Mouse (Mus musculus): ENCODE measurements at regions not wholly inside any gene's neighbourhood (a gene's known extent, or its start where the extent isn't known, plus 50 kb on each side); places are given as distances from the start of the nearest gene placed in this dataset.

GRCm38 (mm10) chr15:24877711-24878598 is 535.6 kb downstream of the Basp1 start:
- no peak overlapping the region for H3K4me2 ChIP-seq

GRCm38 (mm10) chr15:24876157-24876731 is 537.3 kb downstream of the Basp1 start:
- WGBS = 59% methylated on average over 5 of the region's 5 CpGs
- no peaks in the 10 kb centered on the region for H3K27me3 ChIP-seq

More at GRCm38 (mm10) chr15:24877711-24878598, 535.6 kb downstream of the Basp1 start:
- ATAC-seq (ENCODE audit: low FRiP score) = peak; percentile 85
- 37% methylated on average over 6 of the region's 6 CpGs for WGBS
- H3K9me3 ChIP-seq = no peaks in the 10 kb centered on the region
- H3K27me3 ChIP-seq = no peaks in the 10 kb centered on the region
- no peak overlapping the region for H3K4me3 ChIP-seq
- no peak overlapping the region for H3K9ac ChIP-seq
- no peaks in the 10 kb centered on the region for H3K36me3 ChIP-seq
- H3K4me1 ChIP-seq (replicated peaks) = peaks cover 16% of the 10 kb centered on the region
- H3K27ac ChIP-seq = peak overlapping the region; percentile 86

DNA sequence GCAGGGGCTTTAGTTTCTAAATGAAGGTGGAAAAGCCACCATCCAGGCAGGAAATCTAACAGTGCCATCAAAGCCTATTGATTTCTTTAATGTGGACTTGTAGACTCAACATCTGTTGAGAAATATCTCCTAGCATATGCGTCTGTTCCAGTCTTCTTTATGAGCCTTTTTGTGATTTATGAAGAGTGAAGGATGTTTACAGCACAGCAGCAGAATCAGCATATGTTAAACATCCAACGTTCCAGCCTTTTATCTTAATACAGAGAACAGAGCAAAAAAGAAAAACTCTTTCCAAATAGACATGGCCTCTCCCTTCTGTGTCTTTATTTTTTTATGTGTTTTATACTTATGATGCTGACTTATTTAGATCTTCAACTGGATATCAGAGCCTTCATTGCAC is 573.3 kb downstream of the Basp1 start:
- Histone ChIP-seq H3K4me1 (replicated peaks) (no peaks in the 10 kb centered on the region), H3K4me3 (no peak overlapping the region), H3K27me3 (no peaks in the 10 kb centered on the region), H3K36me3 (no peaks in the 10 kb centered on the region), H3K27ac (no peak overlapping the region), H3K9me3 (no peaks in the 10 kb centered on the region), H3K4me2 (no peak overlapping the region), H3K9ac (no peak overlapping the region)
- 80% methylated on average over 2 of the region's 2 CpGs for WGBS
- no peak for ATAC-seq (ENCODE audit: low FRiP score)

More at GRCm38 (mm10) chr15:24876157-24876731, 537.3 kb downstream of the Basp1 start:
- Histone ChIP-seq H3K36me3 (no peaks in the 10 kb centered on the region), H3K4me2 (no peak overlapping the region), H3K9ac (no peak overlapping the region), H3K4me1 (replicated peaks) (peaks cover 16% of the 10 kb centered on the region), H3K9me3 (no peaks in the 10 kb centered on the region), H3K4me3 (no peak overlapping the region), H3K27ac (peak overlapping the region; percentile 60)
- ATAC-seq (ENCODE audit: low FRiP score) = peak; percentile 55

DNA sequence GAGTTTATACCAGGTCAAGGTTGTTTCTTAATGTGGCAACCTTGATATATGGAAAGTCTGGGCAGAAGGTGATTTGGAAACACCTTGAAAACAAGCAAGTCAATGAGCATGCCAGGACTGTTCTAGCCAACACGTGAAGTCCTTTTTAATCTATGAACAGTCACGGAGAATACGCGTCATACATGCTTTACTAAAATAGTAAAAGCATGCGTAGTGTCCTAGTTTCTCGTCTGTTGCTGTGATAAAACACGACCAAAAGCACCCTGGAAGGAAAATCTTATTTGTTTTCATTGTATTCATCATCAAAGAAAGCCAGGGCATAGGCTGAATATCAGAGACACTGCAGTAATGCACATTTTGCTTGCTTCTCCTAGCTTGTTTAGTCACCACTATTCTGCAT is 575.2 kb downstream of the Basp1 start:
- H3K27ac ChIP-seq = no peak overlapping the region
- H3K9ac ChIP-seq = no peak overlapping the region
- H3K4me1 ChIP-seq (replicated peaks) = no peaks in the 10 kb centered on the region
- no peaks in the 10 kb centered on the region for H3K36me3 ChIP-seq
- no peak for ATAC-seq (ENCODE audit: low FRiP score)
- no peak overlapping the region for H3K4me3 ChIP-seq
- no peaks in the 10 kb centered on the region for H3K27me3 ChIP-seq
- no peaks in the 10 kb centered on the region for H3K9me3 ChIP-seq
- WGBS = 93% methylated on average over 7 of the region's 7 CpGs
- no peak overlapping the region for H3K4me2 ChIP-seq

DNA sequence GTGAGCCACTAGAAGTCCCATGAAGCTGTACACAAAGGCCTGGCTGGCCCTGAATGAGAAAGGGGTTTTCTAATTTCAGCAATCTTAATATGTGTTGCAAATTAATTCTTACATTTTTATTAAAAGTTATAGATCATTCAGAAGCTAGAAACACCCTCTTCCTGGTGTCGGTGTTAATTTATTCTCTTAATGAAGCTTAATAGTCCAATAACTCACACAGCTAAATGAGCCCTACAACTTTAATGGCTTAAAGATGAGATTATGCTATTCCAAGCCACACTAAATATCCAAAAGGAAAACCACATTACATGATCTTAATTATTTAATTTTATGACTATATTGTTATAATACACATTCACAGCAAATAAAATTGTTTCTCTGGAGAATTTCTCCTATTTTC is 585.7 kb downstream of the Basp1 start:
- Histone ChIP-seq H3K9ac (no peak overlapping the region), H3K4me3 (no peak overlapping the region), H3K9me3 (no peaks in the 10 kb centered on the region), H3K27ac (no peak overlapping the region), H3K4me1 (replicated peaks) (no peaks in the 10 kb centered on the region), H3K36me3 (no peaks in the 10 kb centered on the region), H3K27me3 (no peaks in the 10 kb centered on the region), H3K4me2 (no peak overlapping the region)
- WGBS = 69% methylated on average over 1 of the region's 1 CpGs
- ATAC-seq (ENCODE audit: low FRiP score) = peak; percentile 17; the same call in 1 of the 2 replicates

GRCm38 (mm10) chr15:24827259-24827658 is 586.3 kb downstream of the Basp1 start:
- Histone ChIP-seq H3K36me3 (no peaks in the 10 kb centered on the region), H3K4me3 (no peak overlapping the region), H3K9ac (no peak overlapping the region), H3K4me2 (no peak overlapping the region), H3K9me3 (no peaks in the 10 kb centered on the region), H3K27ac (no peak overlapping the region), H3K4me1 (replicated peaks) (no peaks in the 10 kb centered on the region), H3K27me3 (no peaks in the 10 kb centered on the region)
- ATAC-seq (ENCODE audit: low FRiP score) = no peak

- ATAC-seq (ENCODE audit: low FRiP score) = no peak
- 73% methylated on average over 1 of the region's 1 CpGs for WGBS
- Histone ChIP-seq H3K27me3 (no peaks in the 10 kb centered on the region), H3K9ac (no peak overlapping the region), H3K27ac (no peak overlapping the region), H3K4me1 (replicated peaks) (no peaks in the 10 kb centered on the region), H3K36me3 (no peaks in the 10 kb centered on the region), H3K4me2 (no peak overlapping the region), H3K9me3 (no peaks in the 10 kb centered on the region), H3K4me3 (no peak overlapping the region)
Measured at GRCm38 (mm10) chr15:24796836-24797235, 616.7 kb downstream of the Basp1 start.

DNA sequence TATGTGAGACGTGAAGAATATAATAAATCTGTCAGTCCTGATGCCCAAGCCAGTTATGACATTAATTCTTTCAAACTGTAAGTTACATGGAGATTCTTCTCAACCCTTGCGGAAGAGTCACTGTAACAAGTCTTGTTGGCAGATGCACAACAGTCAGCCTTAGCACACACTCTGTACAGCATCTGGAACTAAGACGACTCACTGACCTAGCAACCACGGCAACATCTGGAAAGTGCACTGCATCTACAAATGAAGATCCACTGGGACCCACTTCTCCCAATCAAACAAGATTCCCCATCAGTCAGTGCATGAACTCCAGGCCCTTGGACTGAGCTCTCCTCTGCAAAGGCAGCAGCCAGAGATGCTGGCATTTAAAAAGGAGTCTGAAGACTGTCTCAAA is 620.2 kb downstream of the Basp1 start:
- H3K4me3 ChIP-seq = no peak overlapping the region
- WGBS = 84% methylated on average over 4 of the region's 4 CpGs
- no peak overlapping the region for H3K4me2 ChIP-seq
- no peaks in the 10 kb centered on the region for H3K9me3 ChIP-seq
- no peaks in the 10 kb centered on the region for H3K4me1 ChIP-seq (replicated peaks)
- ATAC-seq (ENCODE audit: low FRiP score) = no peak
- no peaks in the 10 kb centered on the region for H3K36me3 ChIP-seq
- no peak overlapping the region for H3K27ac ChIP-seq
- no peaks in the 10 kb centered on the region for H3K27me3 ChIP-seq
- no peak overlapping the region for H3K9ac ChIP-seq

DNA sequence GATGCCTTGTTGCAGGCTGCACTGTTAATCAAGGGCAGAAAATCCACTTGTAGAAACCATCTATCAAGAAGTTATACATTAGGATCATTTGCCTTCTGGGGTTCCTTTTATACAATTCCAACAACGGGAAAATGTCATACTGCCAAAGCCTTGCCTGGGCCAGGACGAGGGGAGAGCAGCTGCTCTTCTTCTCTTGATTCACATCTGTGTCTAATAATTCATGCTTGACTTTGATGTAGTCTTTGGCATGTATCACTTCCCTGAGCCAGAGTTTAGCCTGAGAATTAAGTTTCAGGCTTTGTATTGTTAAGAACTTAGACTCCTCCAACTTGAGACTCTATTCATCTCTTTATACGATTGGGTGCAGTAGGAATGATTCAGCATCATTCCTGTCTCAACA is 627.2 kb downstream of the Basp1 start:
- no peaks in the 10 kb centered on the region for H3K36me3 ChIP-seq
- H3K4me2 ChIP-seq = no peak overlapping the region
- whole genome bisulfite sequencing = 70% methylated on average over 3 of the region's 3 CpGs
- no peaks in the 10 kb centered on the region for H3K9me3 ChIP-seq
- H3K4me1 ChIP-seq (replicated peaks) = no peaks in the 10 kb centered on the region
- no peak overlapping the region for H3K4me3 ChIP-seq
- no peak for ATAC-seq (ENCODE audit: low FRiP score)
- H3K27ac ChIP-seq = no peak overlapping the region
- no peaks in the 10 kb centered on the region for H3K27me3 ChIP-seq
- no peak overlapping the region for H3K9ac ChIP-seq

DNA sequence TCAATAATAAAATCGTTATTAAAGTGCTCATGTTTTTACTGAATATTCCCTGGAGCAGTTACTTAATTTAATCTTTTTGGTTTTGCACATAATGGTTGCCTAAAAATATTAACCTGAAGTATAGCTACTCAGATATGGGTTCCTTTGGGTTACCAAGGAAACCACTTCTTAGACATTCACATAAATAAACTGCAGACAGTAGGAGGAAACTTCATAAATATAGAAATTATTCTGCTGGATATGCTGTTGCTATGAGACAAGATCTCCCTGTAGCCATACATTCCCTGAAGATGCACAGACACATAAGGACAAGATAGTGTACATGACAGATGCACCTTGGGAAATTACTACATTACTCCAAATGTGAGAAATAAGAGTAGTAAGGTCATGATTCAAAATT is 635.3 kb downstream of the Basp1 start:
- Histone ChIP-seq H3K27ac (no peak overlapping the region), H3K9ac (no peak overlapping the region), H3K4me1 (replicated peaks) (no peaks in the 10 kb centered on the region), H3K27me3 (no peaks in the 10 kb centered on the region), H3K36me3 (no peaks in the 10 kb centered on the region), H3K4me3 (no peak overlapping the region), H3K4me2 (no peak overlapping the region), H3K9me3 (no peaks in the 10 kb centered on the region)
- no peak for ATAC-seq (ENCODE audit: low FRiP score)
- WGBS = 76% methylated on average over 1 of the region's 1 CpGs

- H3K4me1 ChIP-seq (replicated peaks) = no peaks in the 10 kb centered on the region
- ATAC-seq (ENCODE audit: low FRiP score) = no peak
- H3K4me3 ChIP-seq = no peak overlapping the region
- 8% methylated on average over 2 of the region's 2 CpGs for WGBS
- H3K9ac ChIP-seq = no peak overlapping the region
- H3K36me3 ChIP-seq = no peaks in the 10 kb centered on the region
- no peak overlapping the region for H3K27ac ChIP-seq
- H3K9me3 ChIP-seq = no peaks in the 10 kb centered on the region
- no peaks in the 10 kb centered on the region for H3K27me3 ChIP-seq
- H3K4me2 ChIP-seq = no peak overlapping the region
Measured at GRCm38 (mm10) chr15:24751480-24752157, 661.9 kb downstream of the Basp1 start.

GRCm38 (mm10) chr15:24743240-24743639 is 670.3 kb downstream of the Basp1 start:
- 34% methylated on average over 6 of the region's 6 CpGs for WGBS
- Histone ChIP-seq H3K9me3 (no peaks in the 10 kb centered on the region), H3K36me3 (no peaks in the 10 kb centered on the region), H3K4me3 (no peak overlapping the region), H3K27me3 (no peaks in the 10 kb centered on the region), H3K4me1 (replicated peaks) (peaks cover 3% of the 10 kb centered on the region), H3K27ac (peak overlapping the region; percentile 35; the same call in 1 of the 2 replicates), H3K9ac (no peak overlapping the region), H3K4me2 (no peak overlapping the region)
- ATAC-seq (ENCODE audit: low FRiP score) = peak; percentile 69
